Mouse (Mus musculus) brown adipose tissue, adult 24 weeks (tissue): ENCODE data around the gene Fancc. TPM values are rescaled to one million over a fixed set of nuclear protein-coding genes. Genes with fewer than 3 reads are reported as not detected.
"Not testable (repeated sequence)": the region's sequence is repeated elsewhere in the genome, so short reads cannot be mapped to it uniquely, and the experiment has no call there.

Experiments used
- H3K27ac ChIP-seq: fragments of 200-500 bp; replicated peaks from 2 replicates; pipeline ENCODE4 v1.5.1; 2012; ENCODE audit warnings: low read depth, mild to moderate bottlenecking, low read length
- H3K4me1 ChIP-seq: fragments of 200-500 bp; 2 replicates; pipeline ENCODE4 v1.6.1; 2012; ENCODE audit warnings: low read length, mixed read lengths; ENCODE audit not compliant: control insufficient read depth, insufficient read depth, insufficient read length
- H3K4me3 ChIP-seq: fragments of 200-500 bp; 2 replicates; pipeline ENCODE4 v1.5.1; 2012; ENCODE audit warnings: low read depth, mild to moderate bottlenecking, low read length, moderate library complexity; ENCODE audit not compliant: insufficient read depth
- polyA plus RNA-seq: library from polyadenylated mRNA; stranded (reverse); fragments of >200 nt; gene quantifications from 2 replicates; pipeline ENCODE4 v1.2.4, GENCODE M21; 2012; ENCODE audit not compliant: missing spikeins, insufficient read depth, insufficient read length

The Fancc gene
- polyA plus RNA-seq, 1 experiment: 4.0 TPM

DNA sequence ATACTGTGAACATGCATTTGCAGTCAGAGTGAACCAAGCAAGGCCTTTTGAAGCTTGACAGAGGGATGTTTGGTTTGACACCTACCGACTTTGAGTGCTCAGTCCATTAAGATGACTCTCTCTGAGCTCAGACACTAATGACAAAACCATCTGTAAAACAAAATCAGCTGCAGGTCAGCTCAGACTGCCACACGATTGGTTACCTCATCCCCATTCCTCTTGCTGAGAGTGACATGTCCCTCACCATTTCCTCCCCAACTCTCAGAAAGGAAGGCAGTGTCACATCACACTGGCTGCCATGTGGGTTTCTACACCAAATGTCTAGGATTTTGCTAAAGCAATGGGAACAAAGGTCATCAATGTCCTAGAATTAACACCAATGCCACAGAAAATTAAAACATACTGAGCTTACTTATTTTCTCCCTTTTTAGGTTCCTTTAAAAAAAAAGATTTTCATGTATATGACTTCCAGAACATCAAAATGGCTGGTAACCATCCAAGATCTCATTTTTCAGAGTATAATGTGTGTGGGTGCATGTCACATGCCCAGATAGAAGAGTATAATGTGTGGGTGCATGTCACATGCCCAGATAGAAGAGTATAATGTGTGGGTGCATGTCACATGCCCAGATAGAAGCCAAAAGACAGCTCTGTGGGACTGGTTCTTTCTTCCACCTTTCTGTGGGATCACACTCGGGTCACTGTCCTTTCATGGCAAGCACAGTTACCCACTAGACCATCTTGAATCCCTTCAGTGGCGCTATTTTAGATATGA lies 136.8 kb downstream of the Fancc start:
- Histone ChIP-seq H3K4me3 (no peak overlapping the region), H3K4me1 (no peaks in the 10 kb centered on the region), H3K27ac (no peak overlapping the region)

DNA sequence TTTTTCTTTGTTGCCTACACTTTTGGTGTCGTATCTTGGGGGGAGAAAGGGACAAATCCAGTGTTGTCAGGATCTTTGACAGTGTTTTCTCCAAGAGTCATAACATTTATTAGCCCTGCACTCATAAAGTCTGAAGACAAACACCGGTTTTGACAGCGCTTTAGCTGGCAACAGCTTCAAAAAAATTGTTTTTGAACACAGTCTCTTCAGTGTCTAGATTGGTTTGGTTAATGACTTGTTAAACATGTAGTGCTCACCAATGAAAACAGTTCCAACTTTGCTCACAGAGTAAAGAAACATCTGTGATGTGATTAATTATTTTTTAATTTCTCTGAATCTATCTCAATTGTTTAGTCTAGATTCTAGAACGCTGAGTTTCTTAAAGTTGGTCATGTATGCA lies 137.7 kb downstream of the Fancc start:
- Histone ChIP-seq H3K4me3 (no peak overlapping the region), H3K27ac (no peak overlapping the region), H3K4me1 (no peaks in the 10 kb centered on the region)

GRCm38 (mm10) chr13:63356558-63356957 lies 140.5 kb downstream of the Fancc start:
- Histone ChIP-seq H3K27ac (no peak overlapping the region), H3K4me1 (no peaks in the 10 kb centered on the region), H3K4me3 (no peak overlapping the region)

GRCm38 (mm10) chr13:63356101-63356500 lies 141.0 kb downstream of the Fancc start:
- no peak overlapping the region for H3K4me3 ChIP-seq
- no peaks in the 10 kb centered on the region for H3K4me1 ChIP-seq
- no peak overlapping the region for H3K27ac ChIP-seq

DNA sequence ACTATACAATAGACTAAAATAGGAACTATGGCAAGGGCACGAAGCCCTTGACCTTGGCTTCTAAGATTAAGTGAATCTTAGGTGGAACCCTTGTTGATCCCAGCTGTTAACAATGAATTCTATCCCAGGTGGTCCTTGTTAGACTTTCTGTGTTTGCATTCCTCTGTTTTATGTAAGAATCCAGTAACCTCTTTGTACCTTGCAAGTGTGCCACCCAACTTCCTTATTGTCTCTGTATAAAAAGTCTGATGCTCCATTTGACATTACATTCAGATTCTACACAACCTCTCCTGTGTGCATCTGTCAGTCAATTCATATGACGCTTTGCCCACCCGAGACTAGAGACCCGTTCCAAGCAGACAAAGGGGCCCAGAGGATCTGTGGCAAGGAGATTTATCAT lies 143.8 kb downstream of the Fancc start:
- not testable (repeated sequence) for H3K27ac ChIP-seq, H3K4me1 ChIP-seq, H3K4me3 ChIP-seq

- H3K4me1 ChIP-seq: no peaks in the 10 kb centered on the region
These were observed 147.0 kb downstream of the Fancc start for GRCm38 (mm10) chr13:63350076-63350475.

DNA sequence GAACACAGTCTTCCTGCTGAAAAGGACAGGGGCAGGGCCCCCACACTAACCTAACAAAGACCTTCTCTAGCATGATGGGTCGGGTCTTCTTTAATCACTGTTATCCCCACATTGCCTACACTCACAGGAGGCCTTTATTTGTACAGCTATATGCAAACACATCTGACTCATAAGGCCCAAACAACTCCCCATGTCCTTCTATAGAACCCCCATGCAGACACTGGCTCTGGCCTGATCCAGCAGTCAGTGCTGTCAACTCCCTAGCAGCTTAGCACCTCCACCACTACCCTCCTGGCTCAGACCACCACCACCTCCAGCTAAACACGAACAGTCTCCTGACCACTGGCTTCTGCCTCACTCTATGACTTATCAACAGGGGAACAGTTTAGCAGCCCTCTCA lies 149.4 kb downstream of the Fancc start:
- H3K27ac ChIP-seq: no peak overlapping the region
- no peak overlapping the region for H3K4me3 ChIP-seq
- no peaks in the 10 kb centered on the region for H3K4me1 ChIP-seq

More at GRCm38 (mm10) chr13:63350076-63350475, 147.0 kb downstream of the Fancc start:
- no peak overlapping the region for H3K4me3 ChIP-seq
- no peak overlapping the region for H3K27ac ChIP-seq

GRCm38 (mm10) chr13:63345476-63346225 lies 151.4 kb downstream of the Fancc start:
- Histone ChIP-seq H3K4me3 (no peak overlapping the region), H3K27ac (no peak overlapping the region), H3K4me1 (no peaks in the 10 kb centered on the region)

GRCm38 (mm10) chr13:63344481-63344880 lies 152.6 kb downstream of the Fancc start:
- no peak overlapping the region for H3K27ac ChIP-seq
- H3K4me3 ChIP-seq: no peak overlapping the region
- H3K4me1 ChIP-seq: no peaks in the 10 kb centered on the region

- H3K27ac ChIP-seq: no peak overlapping the region
- no peaks in the 10 kb centered on the region for H3K4me1 ChIP-seq
- no peak overlapping the region for H3K4me3 ChIP-seq
These were observed 154.3 kb downstream of the Fancc start for GRCm38 (mm10) chr13:63342781-63343180.

DNA sequence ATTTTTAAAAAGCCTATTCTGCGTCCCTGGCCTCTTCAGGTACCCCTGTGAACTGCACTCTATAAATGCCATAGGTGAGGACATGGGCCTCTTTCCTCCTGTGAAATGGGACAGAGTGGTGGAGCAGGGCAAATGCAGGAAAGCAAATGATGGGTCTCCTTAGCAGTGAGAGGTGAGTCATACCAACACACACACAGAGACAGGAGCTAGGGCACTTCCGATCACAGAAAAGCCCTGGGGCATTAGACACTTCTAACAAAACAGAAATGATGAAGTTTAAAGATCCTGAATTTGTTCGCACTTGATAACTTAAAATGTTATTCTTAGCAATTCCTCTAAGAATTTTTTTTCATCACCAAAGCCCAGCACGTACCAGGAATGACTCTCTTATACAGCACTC lies 157.1 kb downstream of the Fancc start:
- no peaks in the 10 kb centered on the region for H3K4me1 ChIP-seq

GRCm38 (mm10) chr13:63337239-63337960 lies 159.7 kb downstream of the Fancc start:
- Histone ChIP-seq H3K27ac (no peak overlapping the region), H3K4me1 (no peaks in the 10 kb centered on the region), H3K4me3 (no peak overlapping the region)

More for the DNA sequence above, 157.1 kb downstream of the Fancc start:
- Histone ChIP-seq H3K27ac (no peak overlapping the region), H3K4me3 (no peak overlapping the region)

DNA sequence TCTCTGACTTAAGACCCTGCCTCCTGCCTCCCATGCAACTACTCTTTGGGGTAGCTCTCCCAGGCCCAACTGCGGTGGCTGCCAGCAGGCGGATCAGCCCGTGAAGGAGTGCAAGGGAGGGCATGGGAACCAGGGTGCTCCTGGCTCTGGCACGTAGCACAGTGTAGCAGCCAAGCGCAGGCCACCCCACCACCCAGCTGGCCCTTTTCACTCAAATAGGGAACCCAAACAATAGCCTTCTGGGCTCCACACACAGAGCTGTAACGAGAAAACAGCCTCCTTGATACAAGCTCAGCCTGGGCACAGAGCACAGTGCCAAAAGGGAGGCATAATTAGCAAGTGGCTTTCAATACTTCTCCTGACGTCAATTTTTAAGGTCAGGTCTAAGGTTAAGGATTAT lies 160.7 kb downstream of the Fancc start:
- Histone ChIP-seq H3K27ac (no peak overlapping the region), H3K4me3 (no peak overlapping the region), H3K4me1 (no peaks in the 10 kb centered on the region)

DNA sequence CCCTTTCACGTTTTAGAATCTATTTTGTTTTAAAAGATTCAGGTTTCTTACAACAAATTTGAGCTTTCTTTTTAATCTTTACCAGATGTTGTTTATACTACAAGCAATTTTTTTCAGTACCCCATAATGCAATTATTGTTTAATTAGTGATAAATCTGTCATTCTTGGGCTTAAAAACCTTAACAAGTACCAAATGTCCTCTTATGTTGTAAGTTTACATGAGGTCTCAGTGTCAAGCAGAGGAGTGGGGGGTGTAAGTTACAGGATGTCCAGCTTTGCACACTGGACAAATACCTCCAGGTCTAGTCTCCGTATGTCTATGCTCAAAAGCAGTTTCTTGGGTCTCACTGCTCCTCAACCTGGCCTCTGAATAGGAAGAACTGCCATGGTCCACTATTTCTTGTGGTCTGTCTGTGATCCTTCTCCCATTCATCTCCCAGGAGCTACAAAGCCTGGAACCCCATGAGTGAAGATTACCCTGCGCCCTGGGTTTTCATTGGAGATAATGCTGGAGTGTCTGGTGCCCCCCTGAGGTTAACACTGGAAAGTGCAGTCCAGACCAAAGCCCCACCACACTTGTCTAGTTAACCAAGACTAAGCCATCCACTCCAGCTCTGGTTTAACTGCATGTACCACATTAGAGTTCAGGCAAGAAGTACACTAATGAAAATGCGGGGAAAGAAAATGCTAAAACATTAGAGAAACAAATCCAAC lies 161.5 kb downstream of the Fancc start:
- no peak overlapping the region for H3K4me3 ChIP-seq
- no peaks in the 10 kb centered on the region for H3K4me1 ChIP-seq
- H3K27ac ChIP-seq: no peak overlapping the region
